Mouse (Mus musculus): ENCODE measurements around the gene Sardh.

Gene Sardh

DNA sequence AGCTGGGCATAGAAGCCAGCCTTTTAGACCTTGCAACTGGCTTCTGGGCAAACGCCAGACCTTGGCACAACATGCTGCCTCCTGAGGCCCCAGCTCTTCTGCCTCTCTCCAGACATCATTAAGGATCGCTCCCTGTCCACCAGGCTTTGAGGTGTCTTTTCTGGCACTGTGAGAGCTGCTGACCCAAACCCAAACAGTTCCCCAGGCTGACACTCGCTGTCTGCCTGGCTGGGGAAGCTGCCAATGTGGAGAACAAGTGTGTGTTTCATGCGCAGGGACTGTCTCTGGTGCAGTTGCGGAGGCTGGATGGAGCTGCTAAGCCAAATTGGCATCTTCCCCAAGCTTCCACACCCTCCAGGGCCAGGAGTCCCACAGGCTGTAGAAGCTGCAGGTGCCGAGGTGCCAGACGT, 25.1 kb downstream of the Sardh start:
- DNase-seq: peak; percentile 84

- no peak for DNase-seq
These were observed 29.6 kb downstream of the Sardh start for GRCm38 (mm10) chr2:27218569-27218968.

DNA sequence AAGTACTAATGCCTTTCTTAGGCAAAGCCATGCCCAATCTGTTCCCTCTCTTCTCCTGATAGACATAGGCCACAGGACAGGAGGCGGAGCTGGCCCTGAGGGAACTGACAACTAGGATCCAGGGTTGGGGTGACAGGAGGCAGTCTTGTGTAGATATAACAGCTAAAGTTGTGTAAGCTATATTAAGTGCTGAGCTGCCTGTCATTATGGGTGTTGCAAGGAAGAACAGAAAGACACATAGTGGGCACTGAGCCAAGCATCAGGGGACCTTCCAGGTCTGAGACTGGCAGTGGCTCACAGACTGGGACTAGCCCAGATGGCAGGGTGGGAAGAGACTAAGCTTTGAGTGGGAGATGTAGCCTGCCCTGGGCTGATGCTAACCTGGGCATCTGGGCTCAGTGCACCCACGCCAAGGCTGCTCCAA, 30.0 kb downstream of the Sardh start:
- DNase-seq: peak; percentile 43

DNA sequence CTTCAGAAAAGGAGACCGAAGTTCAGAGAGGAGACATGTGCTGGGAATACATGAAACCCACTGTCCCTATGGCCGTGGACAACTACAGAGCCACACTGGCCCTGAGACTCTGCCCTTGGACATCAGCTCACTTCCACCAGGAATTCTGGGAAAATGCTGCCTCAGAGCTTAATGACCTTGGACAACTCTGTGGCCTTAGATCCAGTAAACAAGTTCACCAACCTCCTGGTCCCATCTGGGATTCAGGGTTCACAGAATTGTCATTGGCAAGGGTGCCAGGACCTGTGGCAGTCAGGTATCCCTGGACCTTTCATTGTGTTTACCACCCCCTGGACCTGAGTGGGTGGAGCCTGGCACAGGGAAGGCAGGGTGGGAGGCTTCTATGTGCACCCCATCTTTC, 32.6 kb downstream of the Sardh start:
- no peak for DNase-seq

- peak; percentile 82 for DNase-seq
These were observed 35.9 kb downstream of the Sardh start for GRCm38 (mm10) chr2:27211966-27212893.

DNA sequence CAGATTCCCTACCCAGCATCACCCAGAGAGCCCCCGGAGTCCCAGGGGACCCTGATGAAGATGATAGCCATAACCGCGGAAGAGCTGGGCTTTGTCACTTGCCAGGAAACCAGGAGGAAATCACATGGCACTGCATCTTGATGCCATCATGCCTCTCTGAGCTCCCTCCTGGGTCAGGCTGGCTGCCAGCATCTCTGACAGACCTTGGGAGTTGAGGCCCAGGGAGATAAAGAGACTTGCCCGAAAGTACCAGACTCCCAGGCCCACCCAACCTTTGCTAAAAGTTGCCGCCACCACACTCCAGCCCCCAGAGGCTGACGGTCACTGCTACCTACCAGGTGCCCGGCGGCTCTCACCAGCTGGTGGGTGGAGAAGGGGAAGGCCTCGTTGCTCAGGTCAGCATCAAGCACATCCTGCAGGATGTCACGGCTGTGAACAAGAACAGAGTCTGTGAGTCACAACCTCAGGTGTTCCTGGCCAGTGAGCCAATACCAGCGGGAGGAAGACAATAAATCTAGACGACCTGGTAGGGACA, 37.4 kb downstream of the Sardh start:
- DNase-seq: no peak

DNA sequence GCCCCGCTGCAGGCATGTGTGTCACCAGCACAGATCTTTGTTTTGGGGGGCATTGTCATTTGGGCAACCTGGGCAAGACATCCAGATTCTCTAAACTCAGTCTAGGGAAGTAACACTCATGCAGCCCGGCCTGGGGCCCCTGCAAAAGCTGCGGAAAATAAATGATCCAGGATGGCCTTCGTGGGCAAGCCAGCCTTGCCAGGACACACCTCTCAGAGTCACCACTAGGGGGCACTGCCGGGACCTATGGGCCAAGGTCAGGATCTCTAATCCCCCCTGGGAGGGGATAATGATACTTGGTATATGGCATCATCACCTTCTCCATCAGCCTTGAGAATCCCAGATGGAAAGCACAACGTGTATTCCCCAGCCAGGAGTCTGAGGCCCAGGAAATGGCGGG, 37.9 kb downstream of the Sardh start:
- DNase-seq: no peak

GRCm38 (mm10) chr2:27209816-27210215, 38.3 kb downstream of the Sardh start:
- no peak for DNase-seq

GRCm38 (mm10) chr2:27209370-27209769, 38.8 kb downstream of the Sardh start:
- DNase-seq: no peak

GRCm38 (mm10) chr2:27207126-27207525, 41.0 kb downstream of the Sardh start:
- DNase-seq: no peak

GRCm38 (mm10) chr2:27206128-27206797, 41.9 kb downstream of the Sardh start:
- DNase-seq: no peak

DNA sequence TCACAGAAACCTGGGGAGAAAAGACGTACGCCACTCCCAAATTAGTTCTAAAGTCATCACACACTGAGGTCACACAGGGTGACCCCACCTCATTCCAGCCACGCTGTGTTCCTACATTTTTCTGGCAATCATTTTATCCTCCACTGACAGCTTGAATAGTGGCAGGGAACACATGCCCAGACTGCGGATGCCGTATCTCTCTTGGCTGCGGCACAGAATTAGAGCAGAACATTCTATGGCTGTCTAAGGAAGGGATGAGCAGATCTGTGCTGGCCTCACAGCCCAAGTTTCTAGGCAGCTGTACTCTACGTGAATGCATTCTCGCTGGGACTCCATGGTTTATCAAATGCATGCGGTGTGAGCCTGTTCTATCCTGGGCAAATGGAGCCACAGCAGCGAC, 42.5 kb downstream of the Sardh start:
- peak; percentile 26 for DNase-seq

GRCm38 (mm10) chr2:27200586-27200985, 47.6 kb downstream of the Sardh start:
- no peak for DNase-seq

- DNase-seq: no peak
These were observed 49.4 kb downstream of the Sardh start for GRCm38 (mm10) chr2:27198551-27199246.

DNA sequence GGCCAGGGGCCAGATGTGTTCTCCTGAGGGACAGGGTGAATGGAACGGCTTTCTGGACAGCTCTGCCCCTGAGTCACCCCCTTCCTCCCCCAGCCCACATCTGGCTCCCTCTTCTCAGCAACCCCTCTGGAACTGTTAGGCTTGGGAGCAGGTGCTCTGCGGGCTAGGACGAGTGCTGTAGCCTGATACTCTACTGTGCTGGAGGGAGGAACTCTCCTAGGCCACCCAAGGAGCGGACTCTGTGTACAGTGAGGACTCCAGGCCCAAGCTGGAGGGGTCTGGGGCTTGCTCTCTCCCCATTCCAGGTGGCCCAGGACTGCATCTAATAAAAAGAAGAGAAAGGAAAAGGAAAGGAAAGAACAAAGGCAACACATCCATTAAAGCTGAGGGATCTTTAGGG, 58.1 kb downstream of the Sardh start:
- no peak for DNase-seq

DNA sequence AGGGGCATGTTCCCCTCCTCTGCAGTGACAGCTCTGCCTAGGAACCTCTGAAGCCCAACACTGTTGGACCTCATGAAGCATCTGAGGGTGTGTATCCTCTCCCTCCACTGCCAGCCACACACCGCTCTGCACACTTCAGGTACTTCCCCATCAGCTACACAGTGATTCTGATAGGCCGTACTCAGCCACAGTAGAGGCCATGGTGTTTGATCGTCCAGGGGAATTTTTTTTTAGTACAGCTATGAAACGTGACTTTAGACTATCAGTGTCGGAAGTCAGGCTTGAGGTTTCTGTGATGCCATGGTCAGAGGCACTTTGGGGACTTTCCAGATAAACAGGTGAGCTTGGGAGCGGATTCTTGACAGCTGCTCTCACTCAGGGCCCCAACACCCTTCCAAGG, 60.6 kb downstream of the Sardh start:
- no peak for DNase-seq

- DNase-seq: no peak
These were observed 64.4 kb downstream of the Sardh start for GRCm38 (mm10) chr2:27183734-27184133.

DNA sequence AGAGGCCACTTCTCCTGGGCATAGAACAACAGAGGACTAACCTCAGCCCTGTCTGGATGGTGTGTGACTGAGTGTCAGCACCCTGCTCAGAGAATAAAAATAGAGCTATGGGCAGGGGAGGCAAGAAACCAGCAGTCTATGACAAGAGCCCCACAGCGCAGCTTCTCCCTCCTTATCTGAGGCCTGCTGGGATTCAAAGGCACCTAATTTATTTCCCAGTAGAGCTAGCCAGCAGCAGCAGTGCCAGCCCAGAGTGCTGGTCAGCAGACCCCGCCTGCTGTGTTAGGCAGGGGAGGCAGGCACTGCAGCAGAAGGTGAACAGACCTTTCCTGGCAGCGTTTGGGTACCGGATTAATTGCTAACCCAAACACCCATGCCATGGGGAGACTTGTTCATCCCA, 66.2 kb downstream of the Sardh start:
- no peak for DNase-seq

DNA sequence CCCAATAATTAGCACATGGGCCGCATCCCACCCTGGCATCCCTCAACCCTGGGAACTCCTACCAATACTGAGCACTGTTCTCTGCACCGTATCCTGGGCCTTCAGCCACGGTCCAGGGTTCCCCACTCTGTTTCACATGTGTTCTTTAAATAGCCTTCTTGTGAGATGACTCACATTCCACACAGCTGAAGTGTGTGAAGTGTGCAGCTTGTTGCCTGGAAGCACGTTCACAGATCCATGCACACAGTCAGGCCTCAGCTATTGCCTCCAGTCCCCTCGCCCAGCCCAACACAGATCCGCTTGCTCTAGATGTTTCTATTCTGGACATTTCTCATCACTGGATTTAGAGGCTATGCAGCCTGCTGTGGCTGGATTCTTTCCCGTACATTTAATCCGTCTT, 69.0 kb downstream of the Sardh start:
- DNase-seq: peak; percentile 57

DNA sequence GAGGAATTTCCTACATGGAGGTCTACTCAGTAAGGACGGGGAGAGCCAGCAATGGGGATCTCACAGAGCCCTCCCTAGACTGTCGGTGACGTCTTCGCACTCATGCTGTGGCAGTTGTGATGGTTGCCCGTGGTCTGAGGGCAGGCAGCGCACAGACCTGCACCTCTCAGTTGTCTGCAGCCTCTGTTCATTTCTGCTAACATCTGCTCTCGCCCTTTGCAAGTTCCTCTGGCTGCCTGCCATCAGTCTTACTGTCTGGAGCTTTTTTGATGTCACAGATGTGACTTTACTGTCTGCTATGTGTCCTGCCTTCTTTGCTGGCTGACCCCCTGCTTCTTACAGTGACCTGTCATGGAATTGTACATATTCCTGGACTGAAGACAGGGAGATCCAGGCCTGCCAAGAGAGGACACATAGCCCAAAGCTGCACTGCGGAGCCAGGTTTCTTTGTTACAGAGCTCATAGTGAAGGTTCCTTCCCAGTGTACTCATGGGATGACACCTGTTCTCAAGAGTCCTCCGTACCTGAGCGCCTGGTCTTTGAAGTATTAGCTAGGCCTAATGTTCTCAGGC, 72.4 kb downstream of the Sardh start:
- no peak for DNase-seq

DNA sequence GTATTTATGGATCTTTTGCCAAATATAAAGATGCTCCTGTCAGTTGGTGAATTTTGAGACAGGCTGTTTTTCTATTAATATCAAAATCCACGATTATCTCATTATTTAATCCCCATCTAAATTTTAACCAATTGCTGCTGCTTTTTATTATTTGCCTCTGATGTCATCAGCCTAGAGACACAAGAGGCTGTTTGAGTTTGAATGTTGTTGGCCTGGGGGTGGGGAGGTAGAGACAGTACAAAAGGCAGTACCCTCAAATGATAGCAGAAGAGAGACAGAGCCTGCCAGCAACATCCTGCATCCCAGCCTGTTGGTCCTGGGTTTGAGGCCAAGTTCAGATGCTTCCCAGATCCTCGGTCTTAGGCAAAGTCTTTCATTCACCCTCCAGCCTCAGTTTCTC, 73.9 kb downstream of the Sardh start:
- no peak for DNase-seq

DNA sequence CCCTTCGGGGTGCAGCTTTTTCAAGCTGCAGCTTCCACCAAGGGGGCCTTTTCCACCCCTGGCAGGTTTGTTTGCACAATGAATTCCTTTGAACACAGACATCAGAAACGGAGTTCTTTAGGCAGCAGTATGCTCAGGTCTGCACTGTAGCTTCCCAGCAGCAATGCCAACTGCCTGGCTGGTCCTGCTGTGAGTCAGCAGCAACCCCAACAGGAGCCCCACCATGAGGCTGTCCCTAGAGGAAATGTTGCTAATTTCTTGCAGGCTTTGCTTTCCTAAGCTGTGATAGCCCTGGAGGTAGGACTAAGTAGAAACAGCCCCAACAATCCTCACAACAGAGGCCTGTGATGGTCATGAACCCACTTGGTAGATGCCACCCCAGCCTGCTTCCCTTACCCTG, 81.1 kb downstream of the Sardh start:
- DNase-seq: peak; percentile 63

DNA sequence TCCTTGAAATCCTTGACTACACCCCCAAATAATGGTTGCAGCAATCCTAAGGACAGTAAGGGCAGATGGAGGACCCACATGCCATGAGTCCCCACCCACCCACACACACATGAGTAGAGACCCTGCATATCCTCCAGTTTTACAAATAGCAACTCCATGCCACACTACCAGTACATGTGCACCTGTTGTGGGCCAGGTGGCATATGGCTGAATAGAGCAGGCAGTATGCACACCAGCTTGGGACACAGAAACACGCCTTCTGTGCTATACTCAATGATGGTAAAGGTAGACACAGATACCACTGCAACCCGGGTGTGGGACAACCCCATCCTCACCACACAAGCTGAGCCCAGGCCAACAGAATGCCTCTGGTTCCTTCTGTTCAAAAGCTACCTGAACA, 82.1 kb downstream of the Sardh start:
- no peak for DNase-seq
